Mouse (Mus musculus): ENCODE data around the gene Ankrd12. TPM values are rescaled to one million over a fixed set of nuclear protein-coding genes. Genes with fewer than 3 reads are reported as not detected.
"Not testable (repeated sequence)": the region's sequence is repeated elsewhere in the genome, so short reads cannot be mapped to it uniquely, and the experiment has no call there.

Gene Ankrd12
- polyA plus RNA-seq, 1 experiment from 2014 or later: 32.9 TPM

GRCm38 (mm10) chr17:66077437-66077850 lies 555 bp upstream of the Ankrd12 start:
- peak; percentile 25; the same call in 1 of the 2 replicates for ATAC-seq (ENCODE audit: insufficient number of reproducible peaks, low FRiP score, low TSS enrichment, low read depth)
- Histone ChIP-seq H3K27ac (replicated peaks) (peak overlapping the region; percentile 92), H3K4me2 (replicated peaks) (peak overlapping the region; percentile 70), H3K27me3 (no peaks in the 10 kb centered on the region), H3K4me1 (peaks cover 20% of the 10 kb centered on the region; the same call in 1 of the 2 replicates), H3K9me3 (replicated peaks) (no peaks in the 10 kb centered on the region), H3K9ac (peak overlapping the region; percentile 50), H3K4me3 (replicated peaks) (peak overlapping the region; percentile 99), H3K36me3 (peaks cover 18% of the 10 kb centered on the region; the same call in 1 of the 2 replicates)
- under 1% methylated on average over 23 of the region's 23 CpGs for WGBS

- ATAC-seq (ENCODE audit: insufficient number of reproducible peaks, low FRiP score, low TSS enrichment, low read depth): peak; percentile 88
- H3K27me3 ChIP-seq: no peaks in the 10 kb centered on the region
- peaks cover 20% of the 10 kb centered on the region; the same call in 1 of the 2 replicates for H3K4me1 ChIP-seq
- peak overlapping the region; percentile 80 for H3K9ac ChIP-seq
- under 1% methylated on average over 93 of the region's 95 CpGs for WGBS
- H3K27ac ChIP-seq (replicated peaks): peak overlapping the region; percentile 92
- peak overlapping the region; percentile 99 for H3K4me3 ChIP-seq (replicated peaks)
- H3K36me3 ChIP-seq: peaks cover 17% of the 10 kb centered on the region; the same call in 1 of the 2 replicates
- peak overlapping the region; percentile 70 for H3K4me2 ChIP-seq (replicated peaks)
- no peaks in the 10 kb centered on the region for H3K9me3 ChIP-seq (replicated peaks)
Measured at GRCm38 (mm10) chr17:66076174-66076927, 538 bp downstream of the Ankrd12 start.

- Histone ChIP-seq H3K27me3 (no peaks in the 10 kb centered on the region), H3K4me3 (replicated peaks) (peak overlapping the region; percentile 99), H3K36me3 (peaks cover 12% of the 10 kb centered on the region; the same call in 1 of the 2 replicates), H3K27ac (replicated peaks) (peak overlapping the region; percentile 92), H3K9me3 (replicated peaks) (no peaks in the 10 kb centered on the region), H3K4me2 (replicated peaks) (peak overlapping the region; percentile 70), H3K9ac (peak overlapping the region; percentile 80; the same call in 1 of the 2 replicates), H3K4me1 (peaks cover 20% of the 10 kb centered on the region; the same call in 1 of the 2 replicates)
- WGBS: 3% methylated on average over 12 of the region's 12 CpGs
- no peak for ATAC-seq (ENCODE audit: insufficient number of reproducible peaks, low FRiP score, low TSS enrichment, low read depth)
Measured at GRCm38 (mm10) chr17:66075827-66076173, 1.1 kb downstream of the Ankrd12 start.

GRCm38 (mm10) chr17:66073971-66074370 lies 2.9 kb downstream of the Ankrd12 start:
- no peaks in the 10 kb centered on the region for H3K9me3 ChIP-seq (replicated peaks)
- H3K27ac ChIP-seq (replicated peaks): no peak overlapping the region
- peaks cover 20% of the 10 kb centered on the region; the same call in 1 of the 2 replicates for H3K4me1 ChIP-seq
- no peak for ATAC-seq (ENCODE audit: insufficient number of reproducible peaks, low FRiP score, low TSS enrichment, low read depth)
- H3K9ac ChIP-seq: no peak overlapping the region
- no peaks in the 10 kb centered on the region for H3K36me3 ChIP-seq
- WGBS: 78% methylated on average over 7 of the region's 7 CpGs
- no peak overlapping the region for H3K4me2 ChIP-seq (replicated peaks)
- no peak overlapping the region for H3K4me3 ChIP-seq (replicated peaks)
- H3K27me3 ChIP-seq: no peaks in the 10 kb centered on the region

- not testable (repeated sequence) for H3K4me2 ChIP-seq (replicated peaks); H3K27me3 ChIP-seq; ATAC-seq (ENCODE audit: insufficient number of reproducible peaks, low FRiP score, low TSS enrichment, low read depth); H3K9ac ChIP-seq; H3K27ac ChIP-seq (replicated peaks); H3K4me1 ChIP-seq; H3K36me3 ChIP-seq; H3K4me3 ChIP-seq (replicated peaks); H3K9me3 ChIP-seq (replicated peaks)
- 88% methylated on average over 2 of the region's 2 CpGs for WGBS
Measured at GRCm38 (mm10) chr17:66069036-66069435, 7.9 kb downstream of the Ankrd12 start.

- Histone ChIP-seq H3K36me3 (no peaks in the 10 kb centered on the region), H3K9ac (no peak overlapping the region), H3K27ac (replicated peaks) (no peak overlapping the region), H3K27me3 (no peaks in the 10 kb centered on the region), H3K4me3 (replicated peaks) (no peak overlapping the region), H3K9me3 (replicated peaks) (no peaks in the 10 kb centered on the region), H3K4me1 (0 out of 2 replicates have a peak, but pooled peaks cover 3% of the 10 kb centered on the region), H3K4me2 (replicated peaks) (no peak overlapping the region)
- ATAC-seq (ENCODE audit: insufficient number of reproducible peaks, low FRiP score, low TSS enrichment, low read depth): no peak
- 89% methylated on average over 4 of the region's 4 CpGs for WGBS
Measured at GRCm38 (mm10) chr17:66065115-66065514, 11.8 kb downstream of the Ankrd12 start.

GRCm38 (mm10) chr17:66061241-66061938 lies 15.5 kb downstream of the Ankrd12 start:
- 59% methylated on average over 8 of the region's 8 CpGs for WGBS
- Histone ChIP-seq H3K9me3 (replicated peaks) (no peaks in the 10 kb centered on the region), H3K27me3 (no peaks in the 10 kb centered on the region), H3K4me3 (replicated peaks) (peak overlapping the region; percentile 17; the same call in 1 of the 2 replicates), H3K4me2 (replicated peaks) (no peak overlapping the region), H3K36me3 (no peaks in the 10 kb centered on the region), H3K4me1 (0 out of 2 replicates have a peak, but pooled peaks cover 3% of the 10 kb centered on the region), H3K27ac (replicated peaks) (peak overlapping the region; percentile 55; the same call in 1 of the 2 replicates), H3K9ac (no peak overlapping the region)
- ATAC-seq (ENCODE audit: insufficient number of reproducible peaks, low FRiP score, low TSS enrichment, low read depth): no peak

- no peaks in the 10 kb centered on the region for H3K9me3 ChIP-seq (replicated peaks)
Measured at GRCm38 (mm10) chr17:66058160-66058559, 18.7 kb downstream of the Ankrd12 start.

GRCm38 (mm10) chr17:66057145-66057544 lies 19.7 kb downstream of the Ankrd12 start:
- Histone ChIP-seq H3K4me1 (0 out of 2 replicates have a peak, but pooled peaks cover 3% of the 10 kb centered on the region), H3K27me3 (no peaks in the 10 kb centered on the region), H3K4me3 (replicated peaks) (no peak overlapping the region), H3K27ac (replicated peaks) (no peak overlapping the region), H3K9me3 (replicated peaks) (no peaks in the 10 kb centered on the region), H3K36me3 (no peaks in the 10 kb centered on the region), H3K9ac (no peak overlapping the region), H3K4me2 (replicated peaks) (no peak overlapping the region)
- ATAC-seq (ENCODE audit: insufficient number of reproducible peaks, low FRiP score, low TSS enrichment, low read depth): no peak
- 70% methylated on average over 2 of the region's 2 CpGs for WGBS

More at GRCm38 (mm10) chr17:66058160-66058559, 18.7 kb downstream of the Ankrd12 start:
- no peaks in the 10 kb centered on the region for H3K27me3 ChIP-seq
- 0 out of 2 replicates have a peak, but pooled peaks cover 3% of the 10 kb centered on the region for H3K4me1 ChIP-seq
- no peak overlapping the region for H3K27ac ChIP-seq (replicated peaks)
- ATAC-seq (ENCODE audit: insufficient number of reproducible peaks, low FRiP score, low TSS enrichment, low read depth): no peak
- no peaks in the 10 kb centered on the region for H3K36me3 ChIP-seq
- 89% methylated on average over 4 of the region's 4 CpGs for WGBS
- no peak overlapping the region for H3K4me2 ChIP-seq (replicated peaks)
- no peak overlapping the region for H3K4me3 ChIP-seq (replicated peaks)
- no peak overlapping the region for H3K9ac ChIP-seq

GRCm38 (mm10) chr17:66053349-66053748 lies 23.5 kb downstream of the Ankrd12 start:
- no peaks in the 10 kb centered on the region for H3K27me3 ChIP-seq
- no peak overlapping the region for H3K4me3 ChIP-seq (replicated peaks)
- ATAC-seq (ENCODE audit: insufficient number of reproducible peaks, low FRiP score, low TSS enrichment, low read depth): no peak
- no peak overlapping the region for H3K4me2 ChIP-seq (replicated peaks)
- H3K36me3 ChIP-seq: no peaks in the 10 kb centered on the region; the same call in 1 of the 2 replicates
- no peaks in the 10 kb centered on the region for H3K9me3 ChIP-seq (replicated peaks)
- H3K9ac ChIP-seq: no peak overlapping the region
- WGBS: 72% methylated on average over 4 of the region's 4 CpGs
- H3K27ac ChIP-seq (replicated peaks): no peak overlapping the region
- H3K4me1 ChIP-seq: no peaks in the 10 kb centered on the region

- Histone ChIP-seq H3K9ac (no peak overlapping the region), H3K27ac (replicated peaks) (no peak overlapping the region), H3K4me1 (no peaks in the 10 kb centered on the region), H3K4me2 (replicated peaks) (no peak overlapping the region), H3K9me3 (replicated peaks) (no peaks in the 10 kb centered on the region), H3K36me3 (peaks cover 8% of the 10 kb centered on the region; the same call in 1 of the 2 replicates), H3K4me3 (replicated peaks) (no peak overlapping the region), H3K27me3 (no peaks in the 10 kb centered on the region)
- 71% methylated on average over 4 of the region's 4 CpGs for WGBS
- no peak for ATAC-seq (ENCODE audit: insufficient number of reproducible peaks, low FRiP score, low TSS enrichment, low read depth)
Measured at GRCm38 (mm10) chr17:66048795-66049194, 28.1 kb downstream of the Ankrd12 start.
